Mouse (Mus musculus): ENCODE results near the gene 2010111I01Rik.
"Not testable (repeated sequence)": the region's sequence is repeated elsewhere in the genome, so short reads cannot be mapped to it uniquely, and the experiment has no call there.

Gene 2010111I01Rik

GRCm38 (mm10) chr13:63223026-63223770, 258.5 kb downstream of the 2010111I01Rik start:
- DNase-seq = no peak

GRCm38 (mm10) chr13:63225796-63226583, 261.3 kb downstream of the 2010111I01Rik start:
- no peak for DNase-seq

GRCm38 (mm10) chr13:63227785-63228184, 263.1 kb downstream of the 2010111I01Rik start:
- no peak for DNase-seq

GRCm38 (mm10) chr13:63230955-63231701, 266.4 kb downstream of the 2010111I01Rik start:
- DNase-seq = no peak

- no peak for DNase-seq
Measured at GRCm38 (mm10) chr13:63231702-63232070, 267.0 kb downstream of the 2010111I01Rik start.

- no peak for DNase-seq
Measured at GRCm38 (mm10) chr13:63232558-63232957, 267.9 kb downstream of the 2010111I01Rik start.

GRCm38 (mm10) chr13:63234520-63234919, 269.8 kb downstream of the 2010111I01Rik start:
- not testable (repeated sequence) for DNase-seq

- no peak for DNase-seq
Measured at GRCm38 (mm10) chr13:63235551-63235950, 270.9 kb downstream of the 2010111I01Rik start.

GRCm38 (mm10) chr13:63236159-63236893, 271.6 kb downstream of the 2010111I01Rik start:
- DNase-seq = no peak

GRCm38 (mm10) chr13:63238045-63238444, 273.4 kb downstream of the 2010111I01Rik start:
- no peak for DNase-seq

- DNase-seq = peak; percentile 73
Measured at GRCm38 (mm10) chr13:63239301-63239804, 274.7 kb downstream of the 2010111I01Rik start.

GRCm38 (mm10) chr13:63239877-63240671, 275.4 kb downstream of the 2010111I01Rik start:
- peak; percentile 85 for DNase-seq

GRCm38 (mm10) chr13:63240835-63241234, 276.1 kb downstream of the 2010111I01Rik start:
- peak; percentile 16 for DNase-seq

GRCm38 (mm10) chr13:63241665-63242064, 277.0 kb downstream of the 2010111I01Rik start:
- DNase-seq = no peak

- DNase-seq = peak; percentile 29
Measured at GRCm38 (mm10) chr13:63242401-63243192, 277.9 kb downstream of the 2010111I01Rik start.

- no peak for DNase-seq
Measured at GRCm38 (mm10) chr13:63243586-63243985, 278.9 kb downstream of the 2010111I01Rik start.

GRCm38 (mm10) chr13:63244425-63244824, 279.7 kb downstream of the 2010111I01Rik start:
- no peak for DNase-seq

- DNase-seq = no peak
Measured at GRCm38 (mm10) chr13:63245218-63245617, 280.5 kb downstream of the 2010111I01Rik start.

GRCm38 (mm10) chr13:63245812-63246211, 281.1 kb downstream of the 2010111I01Rik start:
- DNase-seq = no peak

GRCm38 (mm10) chr13:63246332-63246940, 281.7 kb downstream of the 2010111I01Rik start:
- no peak for DNase-seq
